Mouse (Mus musculus) bone marrow, adult 2 months (tissue): Measurements from ENCODE around the gene Brinp1.

Source experiments
- CTCF ChIP-seq: fragments of 200-500 bp; IDR thresholded peaks from 2 replicates; pipeline ENCODE4 v1.5.1; 2011; ENCODE audit warnings: low read length, control low read depth; ENCODE audit not compliant: control insufficient read depth, insufficient read depth
- POLR2A ChIP-seq: fragments of 200-500 bp; IDR thresholded peaks from 2 replicates; pipeline ENCODE4 v1.6.1; 2011; ENCODE audit warnings: low read depth, mild to moderate bottlenecking, control low read depth, low read length, borderline replicate concordance; ENCODE audit not compliant: control insufficient read depth

- TF ChIP-seq CTCF (no peak), POLR2A (no peak)
Measured at GRCm38 (mm10) chr4:68890526-68890925, 63.7 kb downstream of the Brinp1 start.
